Mouse (Mus musculus): ENCODE results near the gene Syngr3.

DNA sequence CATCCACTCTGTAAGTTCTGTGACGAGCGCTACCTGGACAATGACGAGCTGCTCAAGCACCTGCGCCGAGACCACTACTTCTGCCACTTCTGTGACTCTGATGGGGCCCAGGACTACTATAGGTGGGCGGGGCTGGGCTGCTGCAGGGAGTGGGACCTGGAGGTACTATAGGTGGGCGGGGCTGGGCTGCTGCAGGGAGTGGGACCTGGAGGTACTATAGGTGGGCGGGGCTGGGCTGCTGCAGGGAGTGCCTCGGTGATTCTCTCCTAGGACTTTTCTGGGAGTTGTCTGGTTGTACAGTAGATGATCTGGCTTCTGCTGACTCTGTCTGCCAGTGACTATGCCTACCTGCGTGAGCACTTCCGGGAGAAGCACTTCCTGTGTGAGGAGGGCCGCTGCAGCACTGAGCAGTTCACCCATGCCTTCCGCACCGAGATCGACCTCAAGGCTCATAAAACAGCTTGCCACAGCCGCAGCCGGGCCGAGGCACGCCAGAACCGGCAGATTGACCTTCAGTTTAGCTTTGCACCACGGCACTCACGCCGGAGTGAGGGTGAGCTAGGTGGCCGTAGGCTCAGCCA lies 12.2 kb downstream of the Syngr3 start:
- TF ChIP-seq BHLHE40 (IDR thresholded peaks at IDR 0.05; ENCODE audit: borderline replicate concordance, low read depth, low read length) (no peak), CTCF (IDR thresholded peaks at IDR 0.05 in 2 of 3, conservative IDR thresholded peaks at IDR 0.05 in 1 of 3; ENCODE audit: control insufficient read depth in 1 of 3, insufficient read depth in 1 of 3, low read depth in 2 of 3, low read length in 3 of 3, poor library complexity in 1 of 3, severe bottlenecking in 1 of 3) (no peak), EP300 (IDR thresholded peaks at IDR 0.05; ENCODE audit: low read depth in 1 of 2, low read length in 2 of 2) (no peak), POLR2A (IDR thresholded peaks at IDR 0.05; ENCODE audit: control insufficient read depth in 1 of 2, insufficient read depth in 1 of 2, low read depth in 1 of 2, low read length in 2 of 2, poor library complexity in 1 of 2) (no peak), SMC3 (IDR thresholded peaks at IDR 0.05; ENCODE audit: low read depth, low read length) (no peak), CHD2 (IDR thresholded peaks at IDR 0.05; ENCODE audit: low read length) (no peak), TCF12 (IDR thresholded peaks at IDR 0.05; ENCODE audit: low read depth, low read length) (no peak)
